Mouse (Mus musculus) G1E (cell line): Measurements from ENCODE around the gene Emc1. TPM values are rescaled to one million over a fixed set of nuclear protein-coding genes. Genes with fewer than 3 reads are reported as not detected.
A peak's percentile ranks its signal among the peaks of the same experiment; 100 is the strongest.

Experiments
- ATAC-seq: 2 replicates; pipeline ENCODE4 v1.8.0; 2016; ENCODE audit warnings: mild to moderate bottlenecking; ENCODE audit not compliant: insufficient number of reproducible peaks, poor library complexity, low FRiP score, severe bottlenecking; ENCODE audit errors: extremely low read depth
- DNase-seq: peaks from one replicate; pipeline ENCODE4 v3.0.0; 2012; ENCODE audit warnings: low spot score
- H3K27me3 ChIP-seq: 2 replicates; pipeline ENCODE4 v1.6.1; 2012; ENCODE audit warnings: mild to moderate bottlenecking, low read length, inconsistent platforms; ENCODE audit not compliant: insufficient read depth
- H3K36me3 ChIP-seq: replicated peaks from 2 replicates; pipeline ENCODE3; 2012; ENCODE audit warnings: mild to moderate bottlenecking, inconsistent platforms
- H3K4me1 ChIP-seq: 2 replicates; pipeline ENCODE4 v1.6.1; 2012; ENCODE audit warnings: low read depth, low read length, inconsistent platforms, mixed read lengths; ENCODE audit not compliant: insufficient read depth
- H3K4me3 ChIP-seq: 2 replicates; pipeline ENCODE4 v1.5.1; 2012; ENCODE audit warnings: low read depth, mild to moderate bottlenecking, inconsistent platforms, low read length, moderate library complexity, mixed read lengths
- H3K9me3 ChIP-seq: replicated peaks from 2 replicates; pipeline ENCODE4 v1.6.1; 2012; ENCODE audit warnings: inconsistent platforms
- CTCF ChIP-seq: IDR thresholded peaks from 2 replicates; pipeline ENCODE4 v1.5.1; 2012; ENCODE audit warnings: low read depth, low read length, inconsistent platforms, mixed read lengths
- GATA1 ChIP-seq: IDR thresholded peaks from 2 replicates; pipeline ENCODE4 v1.6.1; 2012; ENCODE audit warnings: borderline replicate concordance, low read length, inconsistent platforms, mixed read lengths
- GATA2 ChIP-seq: IDR thresholded peaks from 2 replicates; pipeline ENCODE4 v1.6.1; 2012; ENCODE audit warnings: low read depth, low read length, inconsistent platforms, borderline replicate concordance
- POLR2AphosphoS5 ChIP-seq: IDR thresholded peaks from 2 replicates; pipeline ENCODE4 v1.6.1; 2012; ENCODE audit warnings: low read depth, low read length, inconsistent platforms; ENCODE audit not compliant: insufficient replicate concordance
- TAL1 ChIP-seq: conservative IDR thresholded peaks from 2 replicates; pipeline ENCODE4 v1.6.1; 2012; ENCODE audit warnings: low read depth, low read length, inconsistent platforms, mixed read lengths
- polyA plus RNA-seq: library from polyadenylated mRNA; stranded (reverse); fragments of >175 nt; gene quantifications from 2 replicates; pipeline ENCODE4 v1.2.3, GENCODE M21; 2012
- total RNA-seq, 2 experiments: library from RNA; stranded (forward) in 1 of 2; stranded (reverse) in 1 of 2; fragments of 200-1000 nt in 1 of 2; fragments of >200 nt in 1 of 2; fragmentation: Nextera tagmentation in 1 of 2; gene quantifications; 2 replicates each; pipeline ENCODE4 v1.2.3; 2014 to 2017

Gene Emc1
- total and polyA plus RNA-seq, 3 experiments, result 9.4 to 26.9 (median 20.3) TPM

DNA sequence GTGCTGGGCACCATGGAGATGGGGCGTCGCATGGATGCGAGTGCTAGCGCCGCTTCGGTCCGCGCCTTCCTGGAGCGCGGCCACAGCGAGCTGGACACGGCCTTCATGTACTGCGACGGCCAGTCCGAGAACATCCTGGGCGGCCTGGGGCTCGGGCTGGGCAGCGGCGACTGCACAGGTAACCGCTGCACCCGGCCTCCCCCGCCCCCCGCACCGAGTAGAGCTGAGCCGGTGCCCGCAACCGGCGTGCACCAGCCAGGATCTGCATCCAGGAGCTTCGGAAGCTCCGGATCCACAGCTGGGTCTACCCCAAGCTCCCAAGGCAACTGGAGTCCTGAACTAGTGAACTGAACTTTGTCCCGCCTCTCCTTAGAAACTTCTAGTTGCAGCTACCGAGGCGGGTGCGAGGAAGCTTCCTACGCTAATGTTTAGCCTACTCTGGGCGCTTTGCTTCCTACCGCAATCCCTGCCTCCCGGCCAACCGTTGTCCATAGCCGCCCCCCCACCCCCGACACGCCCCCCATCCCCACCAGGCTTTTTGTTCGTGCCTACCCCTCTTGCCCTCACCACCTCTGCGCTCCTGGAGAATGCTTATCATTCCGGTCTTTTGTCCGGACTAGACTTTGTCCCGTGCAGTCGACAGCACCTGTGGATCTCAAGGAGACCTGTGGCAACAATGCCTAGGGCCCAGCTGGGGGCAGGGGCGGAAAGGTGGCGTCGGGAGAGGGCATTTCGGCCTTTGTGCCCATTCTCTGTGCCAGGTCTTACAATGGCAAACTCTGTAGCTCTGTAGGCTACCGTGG, 41.3 kb upstream of the Emc1 start:
- peaks cover 45% of the 10 kb centered on the region for H3K36me3 ChIP-seq
- peak overlapping the region; percentile 94 for H3K4me3 ChIP-seq
- ATAC-seq (no peak), DNase-seq (peak; percentile 60)
- H3K9me3 ChIP-seq, result no peaks in the 10 kb centered on the region
- TF ChIP-seq GATA2, result no peak
- TF ChIP-seq CTCF, result no peak
- TF ChIP-seq POLR2AphosphoS5, result no peak
- TF ChIP-seq TAL1, result no peak
- no peak for TF ChIP-seq GATA1
- no peaks in the 10 kb centered on the region for H3K27me3 ChIP-seq
- peaks cover 48% of the 10 kb centered on the region for H3K4me1 ChIP-seq

DNA sequence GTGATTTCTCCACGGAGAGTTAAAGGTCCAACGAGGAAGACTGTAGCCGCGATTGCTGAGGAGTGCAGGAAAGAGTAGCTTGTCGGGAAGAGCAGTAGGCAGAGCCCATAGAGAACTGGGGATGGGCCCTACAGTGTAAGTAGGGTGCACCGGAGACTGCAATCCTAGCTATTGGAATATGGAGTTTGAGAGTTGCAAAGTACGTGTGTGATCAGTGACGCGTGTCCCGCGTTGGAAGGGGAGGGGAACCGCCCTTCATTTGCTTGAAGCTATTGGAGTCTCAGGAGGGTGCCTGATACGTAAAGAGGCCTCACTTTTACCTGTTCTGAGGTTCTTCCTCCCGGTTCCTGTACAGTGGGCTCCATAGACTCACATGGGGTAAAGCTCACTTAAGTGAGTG, 40.7 kb upstream of the Emc1 start:
- ATAC-seq (no peak), DNase-seq (no peak)
- Histone ChIP-seq H3K27me3 (no peaks in the 10 kb centered on the region), H3K4me3 (peak overlapping the region; percentile 94), H3K4me1 (peaks cover 45% of the 10 kb centered on the region), H3K9me3 (no peaks in the 10 kb centered on the region), H3K36me3 (peaks cover 42% of the 10 kb centered on the region)
- TF ChIP-seq GATA2 (no peak), TAL1 (no peak), CTCF (no peak), GATA1 (no peak), POLR2AphosphoS5 (no peak)

DNA sequence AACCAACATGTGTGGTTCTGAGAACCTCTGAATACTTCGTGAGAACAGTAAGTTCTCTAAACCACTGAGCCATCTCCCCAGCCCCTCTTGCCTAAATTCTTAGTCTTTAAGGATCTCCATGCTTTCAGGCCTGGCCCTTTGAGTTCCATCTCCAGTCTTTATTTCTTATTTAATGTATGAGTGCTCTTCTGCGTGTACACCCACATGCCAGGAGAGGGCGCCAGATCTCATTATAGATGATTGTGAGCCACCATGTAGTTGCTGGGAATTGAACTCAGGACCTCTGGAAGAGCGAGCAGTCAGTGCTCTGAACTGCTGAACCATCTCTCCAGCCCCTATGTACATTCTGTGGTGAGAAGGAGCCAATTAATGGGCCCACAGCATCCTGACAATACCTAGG, 39.8 kb upstream of the Emc1 start:
- no peak for DNase-seq
- no peak overlapping the region for H3K4me3 ChIP-seq
- H3K36me3 ChIP-seq, result peaks cover 44% of the 10 kb centered on the region
- TF ChIP-seq GATA1, result no peak
- peak; percentile 62 for TF ChIP-seq CTCF
- no peak for TF ChIP-seq TAL1
- TF ChIP-seq GATA2, result no peak
- no peaks in the 10 kb centered on the region for H3K27me3 ChIP-seq
- peaks cover 43% of the 10 kb centered on the region for H3K4me1 ChIP-seq
- H3K9me3 ChIP-seq, result no peaks in the 10 kb centered on the region
- ATAC-seq, result no peak

DNA sequence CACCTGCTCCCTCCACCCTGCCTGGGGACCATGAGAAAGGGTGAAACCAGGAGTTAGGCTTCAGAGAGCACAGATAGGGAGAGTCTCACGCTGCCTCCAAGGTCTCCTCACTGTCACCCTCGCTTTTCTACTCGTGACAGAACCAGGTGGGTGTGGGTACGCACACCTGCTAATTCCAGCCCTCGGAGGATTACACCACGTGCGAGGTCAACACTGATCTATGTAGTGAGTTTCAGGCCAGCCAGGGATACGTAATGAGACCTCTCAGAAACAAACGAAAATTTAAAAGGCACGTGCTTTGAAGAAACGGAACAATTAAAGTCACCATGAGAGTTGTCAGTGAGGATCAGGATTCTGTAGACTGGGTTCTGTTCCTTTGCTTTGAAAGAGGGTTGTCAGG, 33.9 kb upstream of the Emc1 start:
- H3K4me3 ChIP-seq, result no peak overlapping the region
- peaks cover 57% of the 10 kb centered on the region for H3K36me3 ChIP-seq
- no peaks in the 10 kb centered on the region for H3K9me3 ChIP-seq
- peaks cover 5% of the 10 kb centered on the region; the same call in 1 of the 2 replicates for H3K4me1 ChIP-seq
- TF ChIP-seq GATA1 (no peak), POLR2AphosphoS5 (no peak), CTCF (no peak), TAL1 (no peak), GATA2 (no peak)
- DNase-seq (no peak), ATAC-seq (no peak)
- H3K27me3 ChIP-seq, result no peaks in the 10 kb centered on the region

DNA sequence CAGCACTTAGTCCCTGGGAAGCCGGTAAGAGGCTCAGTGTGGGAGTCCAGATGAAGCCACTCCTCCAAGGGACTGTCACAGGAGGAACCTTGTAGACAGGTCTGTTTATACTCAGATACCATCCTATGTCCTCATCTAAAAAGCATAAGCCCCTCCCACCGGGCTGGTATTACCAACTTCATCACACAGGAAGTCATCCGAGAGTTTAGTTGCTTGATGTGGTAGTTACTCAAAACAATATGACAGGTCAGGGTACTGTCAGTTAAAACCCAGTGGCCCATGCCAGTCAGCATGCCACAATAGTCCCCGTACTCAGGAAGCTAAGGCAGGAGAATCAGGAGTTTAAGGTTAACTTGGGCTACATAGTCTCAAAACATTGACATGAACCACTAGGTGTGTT, 32.6 kb upstream of the Emc1 start:
- TF ChIP-seq GATA2, result no peak
- no peak for TF ChIP-seq CTCF
- TF ChIP-seq POLR2AphosphoS5, result no peak
- no peak for TF ChIP-seq TAL1
- no peak for TF ChIP-seq GATA1
- DNase-seq (no peak), ATAC-seq (no peak)
- Histone ChIP-seq H3K36me3 (peaks cover 47% of the 10 kb centered on the region), H3K4me1 (peaks cover 5% of the 10 kb centered on the region; the same call in 1 of the 2 replicates), H3K4me3 (no peak overlapping the region), H3K27me3 (no peaks in the 10 kb centered on the region), H3K9me3 (peaks cover 2% of the 10 kb centered on the region; the same call in 1 of the 2 replicates)

DNA sequence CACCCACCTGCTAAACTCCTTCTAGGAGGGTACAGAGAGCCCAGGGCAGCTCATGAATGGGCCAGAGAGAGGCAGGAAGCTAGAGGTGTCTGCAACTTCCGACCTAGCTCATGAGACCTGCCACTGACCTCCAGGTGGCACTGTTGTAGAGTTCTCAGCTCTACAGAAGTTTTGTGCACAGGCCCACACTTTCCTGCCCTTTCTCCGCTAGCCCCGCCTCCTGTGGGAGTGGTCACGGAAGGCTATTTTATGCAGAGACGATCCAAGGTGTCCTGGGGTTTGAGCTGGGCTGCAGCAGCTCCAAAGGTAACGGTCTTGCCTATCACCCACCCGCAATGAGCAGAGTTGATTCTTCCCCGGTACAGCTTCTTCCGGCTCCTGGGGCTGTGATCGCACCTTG, 21.8 kb upstream of the Emc1 start:
- Histone ChIP-seq H3K4me1 (peaks cover 49% of the 10 kb centered on the region), H3K27me3 (no peaks in the 10 kb centered on the region), H3K9me3 (no peaks in the 10 kb centered on the region), H3K4me3 (peak overlapping the region; percentile 71), H3K36me3 (peaks cover 15% of the 10 kb centered on the region)
- ATAC-seq (peak; percentile 83), DNase-seq (peak; percentile 70)
- TF ChIP-seq TAL1 (no peak), CTCF (peak; percentile 38; the same call in 1 of the 2 replicates)
